Mouse (Mus musculus): Measurements from ENCODE around the gene Ggt1.
A peak's percentile ranks its signal among the peaks of the same experiment; 100 is the strongest.

Ggt1 gene

GRCm38 (mm10) chr10:75551175-75551574 is 10.2 kb upstream of the Ggt1 start:
- no peak for DNase-seq

GRCm38 (mm10) chr10:75552106-75552505 is 9.3 kb upstream of the Ggt1 start:
- DNase-seq: no peak

- no peak for DNase-seq
Observed at GRCm38 (mm10) chr10:75552701-75553450, 8.5 kb upstream of the Ggt1 start.

GRCm38 (mm10) chr10:75554090-75554489 is 7.3 kb upstream of the Ggt1 start:
- no peak for DNase-seq

GRCm38 (mm10) chr10:75555557-75555956 is 5.8 kb upstream of the Ggt1 start:
- no peak for DNase-seq

GRCm38 (mm10) chr10:75556026-75556425 is 5.4 kb upstream of the Ggt1 start:
- DNase-seq: no peak

GRCm38 (mm10) chr10:75558515-75558914 is 2.9 kb upstream of the Ggt1 start:
- peak; percentile 36 to 49 for DNase-seq

- no peak for DNase-seq
Observed at GRCm38 (mm10) chr10:75559041-75559675, 2.2 kb upstream of the Ggt1 start.

- DNase-seq: peak; percentile 75 to 82
Observed at GRCm38 (mm10) chr10:75559676-75560548, 1.5 kb upstream of the Ggt1 start, which contains the start of gene Lrrc75b. Lrrc75b (minus strand) TSS chr10:75560330.

- DNase-seq: no peak
Observed at GRCm38 (mm10) chr10:75560549-75560899, 880 bp upstream of the Ggt1 start.

GRCm38 (mm10) chr10:75562596-75562995 is 1.2 kb downstream of the Ggt1 start:
- no peak for DNase-seq

- peak in 1 of 2 experiments; percentile 17 for DNase-seq
Observed at GRCm38 (mm10) chr10:75564687-75565265, 3.4 kb downstream of the Ggt1 start.

GRCm38 (mm10) chr10:75565436-75565835 is 4.0 kb downstream of the Ggt1 start:
- peak in 1 of 2 experiments; percentile 40 for DNase-seq

- peak; percentile 88 to 94 for DNase-seq
Observed at GRCm38 (mm10) chr10:75565906-75566305, 4.5 kb downstream of the Ggt1 start.

- DNase-seq: no peak
Observed at GRCm38 (mm10) chr10:75566321-75566720, 4.9 kb downstream of the Ggt1 start.

- DNase-seq: peak in 1 of 2 experiments; percentile 7
Observed at GRCm38 (mm10) chr10:75566765-75567164, 5.4 kb downstream of the Ggt1 start.

GRCm38 (mm10) chr10:75568029-75568428 is 6.6 kb downstream of the Ggt1 start:
- DNase-seq: no peak

GRCm38 (mm10) chr10:75568441-75568840 is 7.0 kb downstream of the Ggt1 start:
- peak; percentile 79 to 80 for DNase-seq

- DNase-seq: peak in 1 of 2 experiments; percentile 61
Observed at GRCm38 (mm10) chr10:75568851-75569250, 7.4 kb downstream of the Ggt1 start.

GRCm38 (mm10) chr10:75570981-75571657 is 9.7 kb downstream of the Ggt1 start:
- DNase-seq: peak; percentile 88

GRCm38 (mm10) chr10:75571937-75572336 is 10.5 kb downstream of the Ggt1 start:
- DNase-seq: peak in 1 of 2 experiments; percentile 45

GRCm38 (mm10) chr10:75573181-75573580 is 11.8 kb downstream of the Ggt1 start:
- DNase-seq: peak; percentile 79 to 91
